Mouse (Mus musculus) liver, postnatal 0 days (tissue): Measurements from ENCODE around the gene Hba-x.
"Not testable (repeated sequence)": the region's sequence is repeated elsewhere in the genome, so short reads cannot be mapped to it uniquely, and the experiment has no call there.

Experiments
- CTCF ChIP-seq: sonication (generic); IDR thresholded peaks from 2 replicates; pipeline ENCODE4 v1.5.1; 2016; ENCODE audit warnings: antibody characterized with exemption, low read depth
- EP300 ChIP-seq: IDR thresholded peaks from 2 replicates; pipeline ENCODE4 v1.6.1; 2016; ENCODE audit warnings: antibody characterized with exemption, low read depth, mild to moderate bottlenecking

GRCm38 (mm10) chr11:32293479-32293878 lies 17.3 kb downstream of the Hba-x start:
- not testable (repeated sequence) for TF ChIP-seq CTCF
- peak; percentile 88 for TF ChIP-seq EP300
